Mouse (Mus musculus) regulatory T cell (primary cell): ENCODE measurements around the gene Tigit.

Experiments used
- in situ Hi-C: fragments of 300-600 bp; cut with MboI, MseI; formaldehyde crosslinking; loops from one replicate; pipeline ENCODE4 v1.15.1; 2025; ENCODE audit warnings: high pct_unique_total_duplicates

The Tigit gene

GRCm38 (mm10) chr16:43668294-43668693, 4.3 kb upstream of the Tigit start:
- in situ Hi-C loops = no loop called here

GRCm38 (mm10) chr16:43664861-43665260, 915 bp upstream of the Tigit start:
- in situ Hi-C loops = loop anchor here (5.0 kb wide), 1 partner anchor 32 kb away; no protein-coding TSS in a partner anchor

- in situ Hi-C loops = loop anchor here (5.0 kb wide), 1 partner anchor 35 kb away; no protein-coding TSS in a partner anchor
Measured at GRCm38 (mm10) chr16:43662124-43663004, 1.6 kb downstream of the Tigit start.

GRCm38 (mm10) chr16:43661576-43661975, 2.4 kb downstream of the Tigit start:
- in situ Hi-C loops = loop anchor here (5.0 kb wide), 1 partner anchor 36 kb away; no protein-coding TSS in a partner anchor

GRCm38 (mm10) chr16:43655183-43655787, 8.7 kb downstream of the Tigit start:
- in situ Hi-C loops = no loop called here

DNA sequence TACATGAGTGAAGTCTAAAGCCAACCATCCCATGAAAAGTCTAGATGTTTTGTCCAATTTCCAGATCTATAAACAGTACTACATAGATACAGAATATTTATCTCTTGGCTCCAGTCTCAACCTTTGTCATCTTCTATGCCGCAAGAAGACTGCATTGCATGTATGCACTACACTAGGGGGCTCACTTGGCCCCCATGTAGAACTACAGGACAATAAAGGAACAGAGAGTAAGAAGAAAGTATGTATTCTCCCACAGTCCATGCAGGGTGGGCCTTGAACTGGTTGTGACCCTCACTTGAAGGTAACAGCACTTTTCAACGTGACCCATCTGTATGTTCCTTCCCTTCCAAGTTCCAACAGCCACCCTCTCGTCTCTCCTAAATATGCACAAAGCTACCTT, 9.7 kb downstream of the Tigit start:
- in situ Hi-C loops = no loop called here

DNA sequence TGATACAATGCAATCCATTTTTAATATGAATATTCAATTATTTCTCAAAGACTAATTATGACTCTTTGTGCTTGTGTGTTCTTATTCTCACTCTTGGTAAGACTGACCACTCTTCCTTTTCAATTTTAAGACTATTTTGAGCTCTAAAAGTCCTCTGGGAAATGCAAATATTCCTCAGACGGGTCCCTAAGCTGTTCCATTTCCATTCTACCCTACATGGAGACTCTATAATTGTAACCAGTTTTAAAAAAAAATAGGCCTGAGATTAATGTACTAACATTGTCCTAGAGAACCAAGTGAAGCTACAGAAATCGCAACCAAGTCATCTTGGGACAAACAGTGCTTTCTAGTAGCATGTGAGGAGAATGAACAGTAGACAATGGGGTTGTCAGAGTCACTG, 10.7 kb downstream of the Tigit start:
- in situ Hi-C loops = no loop called here

GRCm38 (mm10) chr16:43650355-43651080, 13.4 kb downstream of the Tigit start:
- in situ Hi-C loops = no loop called here

- in situ Hi-C loops = no loop called here
Measured at GRCm38 (mm10) chr16:43647641-43648040, 16.3 kb downstream of the Tigit start.

- in situ Hi-C loops = no loop called here
Measured at GRCm38 (mm10) chr16:43646943-43647342, 17.0 kb downstream of the Tigit start.

DNA sequence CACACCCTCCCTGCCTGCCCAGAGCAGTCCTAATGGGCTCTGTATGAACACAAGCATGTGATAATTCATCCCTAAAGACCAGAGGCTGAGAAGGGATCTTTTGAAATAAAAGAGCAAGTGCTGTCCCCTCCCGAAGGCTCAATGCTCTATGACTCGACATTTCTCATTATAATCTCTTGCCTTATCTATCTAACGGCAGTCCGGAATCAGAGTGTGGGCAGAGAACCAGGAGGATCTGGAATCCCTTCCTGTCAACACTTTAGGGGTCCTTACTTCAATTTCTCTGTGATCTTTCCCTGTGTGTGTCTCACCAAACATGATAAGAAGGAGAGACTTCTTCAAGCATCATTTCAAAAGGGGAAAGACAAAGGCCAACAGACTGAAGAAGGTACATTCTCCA, 18.1 kb downstream of the Tigit start:
- in situ Hi-C loops = no loop called here

GRCm38 (mm10) chr16:43641230-43641629, 22.7 kb downstream of the Tigit start:
- in situ Hi-C loops = no loop called here

DNA sequence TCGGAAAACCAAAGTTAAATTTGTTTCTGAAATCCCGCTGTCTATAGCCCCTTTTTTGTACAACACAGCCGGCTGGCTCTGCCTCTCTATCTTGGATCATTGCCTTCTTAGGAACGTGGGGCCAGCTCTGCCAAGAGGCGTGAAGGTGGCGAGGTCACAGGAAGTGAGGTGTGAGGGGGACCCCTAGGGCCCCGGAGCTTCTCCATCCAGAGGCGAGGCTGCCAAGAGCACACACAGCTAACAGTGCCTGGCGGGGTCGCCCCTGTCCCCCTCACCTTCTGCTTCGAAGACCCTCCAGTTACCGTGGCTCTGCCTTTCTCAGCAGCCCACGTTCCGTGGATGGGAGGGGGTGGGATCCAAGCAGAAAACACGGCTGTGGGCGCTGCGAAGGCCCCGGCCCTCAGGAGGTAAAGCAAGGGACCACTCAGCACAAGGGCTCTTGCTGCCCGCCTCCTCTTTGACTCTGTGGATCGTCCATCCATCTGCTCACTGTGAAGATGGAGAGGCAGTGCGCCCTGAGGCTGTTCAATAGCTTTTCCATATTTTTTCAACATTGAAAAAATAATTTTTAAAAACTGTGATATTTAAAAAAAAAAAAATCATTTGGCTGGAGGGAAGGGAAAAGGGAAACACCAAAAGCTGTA, 25.4 kb downstream of the Tigit start:
- in situ Hi-C loops = no loop called here

GRCm38 (mm10) chr16:43637241-43637640, 26.7 kb downstream of the Tigit start:
- in situ Hi-C loops = no loop called here

DNA sequence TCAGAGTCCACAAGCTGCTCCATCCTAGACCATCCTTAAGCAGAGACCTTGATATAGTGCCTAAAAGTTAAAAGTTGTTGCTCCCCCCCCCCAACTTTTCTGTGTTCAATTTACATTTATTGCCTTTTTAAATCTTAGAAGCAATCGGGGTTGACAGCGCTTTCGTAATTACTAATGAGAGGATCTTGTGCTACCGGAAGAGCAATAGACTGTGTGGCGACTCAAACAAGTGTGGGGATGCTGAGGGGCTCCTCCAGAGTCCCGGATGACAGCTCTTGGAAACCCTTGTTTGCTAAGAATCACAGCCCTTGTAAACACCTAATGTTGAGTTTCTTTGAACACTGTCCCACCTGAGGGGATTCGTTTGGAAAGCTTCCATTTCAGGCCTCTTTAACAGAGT, 29.9 kb downstream of the Tigit start:
- in situ Hi-C loops = no loop called here

- in situ Hi-C loops = no loop called here
Measured at GRCm38 (mm10) chr16:43631758-43632157, 32.2 kb downstream of the Tigit start.

DNA sequence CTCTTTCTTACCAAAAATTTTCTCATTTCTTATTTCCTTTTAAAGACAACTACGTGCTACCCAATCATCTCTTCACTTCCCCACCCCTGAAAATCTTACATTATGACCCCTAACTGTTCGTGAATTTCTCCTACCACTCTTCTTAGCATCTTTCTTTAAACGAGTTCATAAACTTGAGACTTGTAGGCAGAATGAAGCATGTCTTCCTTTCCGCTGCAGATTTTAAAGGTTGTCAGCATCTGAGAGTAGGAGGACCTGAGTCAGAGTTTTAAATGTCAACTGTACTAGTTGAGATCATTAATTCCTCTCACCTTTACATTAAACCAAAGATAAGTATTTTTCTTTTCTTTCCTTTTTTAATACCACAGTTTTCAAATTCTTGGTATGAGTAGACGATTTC, 35.3 kb downstream of the Tigit start:
- in situ Hi-C loops = no loop called here

- in situ Hi-C loops = no loop called here
Measured at GRCm38 (mm10) chr16:43625956-43626355, 38.0 kb downstream of the Tigit start.

GRCm38 (mm10) chr16:43625289-43625688, 38.7 kb downstream of the Tigit start:
- in situ Hi-C loops = no loop called here

DNA sequence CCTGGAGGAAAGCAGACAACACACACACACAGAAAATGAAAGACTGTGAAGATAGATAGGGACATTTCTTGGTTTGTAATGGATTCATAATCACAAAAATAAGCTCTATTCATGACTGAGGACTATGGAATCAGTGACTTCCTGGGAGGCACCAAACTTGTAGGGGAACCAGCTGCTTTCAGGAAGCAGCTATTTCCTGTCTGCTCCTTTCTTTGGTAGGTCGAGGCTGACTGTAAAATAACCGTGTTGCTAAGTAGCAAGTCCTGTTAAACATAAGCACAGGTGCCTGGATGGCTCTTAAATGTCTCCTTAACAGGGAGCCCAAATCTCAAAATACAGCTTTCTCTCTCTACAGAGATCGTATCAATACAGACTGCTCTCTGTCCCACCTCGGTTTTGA, 39.1 kb downstream of the Tigit start:
- in situ Hi-C loops = no loop called here

GRCm38 (mm10) chr16:43623315-43624000, 40.5 kb downstream of the Tigit start:
- in situ Hi-C loops = no loop called here
